Mouse (Mus musculus) cerebellum, adult 2 months (tissue): ENCODE data around the gene Pmepa1. TPM values are rescaled to one million over a fixed set of nuclear protein-coding genes. Genes with fewer than 3 reads are reported as not detected.

Experiments used
- DNase-seq, 2 experiments: peaks; one replicate each; pipeline ENCODE4 v3.0.0; 2021
- H3K27ac ChIP-seq: fragments of 200-500 bp; 2 replicates; pipeline ENCODE4 v1.5.1; 2012; ENCODE audit warnings: low read length, control low read depth, inconsistent platforms; ENCODE audit not compliant: insufficient read depth
- H3K27me3 ChIP-seq: fragments of 200-500 bp; 2 replicates; pipeline ENCODE4 v1.6.1; 2012; ENCODE audit warnings: inconsistent platforms, mild to moderate bottlenecking, low read length, moderate library complexity; ENCODE audit not compliant: control insufficient read depth, insufficient read depth
- H3K4me1 ChIP-seq: fragments of 200-500 bp; 2 replicates; pipeline ENCODE4 v1.6.1; 2011; ENCODE audit warnings: low read length; ENCODE audit not compliant: control insufficient read depth, insufficient read depth
- H3K4me3 ChIP-seq: fragments of 200-500 bp; replicated peaks from 2 replicates; pipeline ENCODE3; 2011; ENCODE audit warnings: mild to moderate bottlenecking, low read depth, low read length, control low read depth; ENCODE audit not compliant: insufficient read depth
- CTCF ChIP-seq: fragments of 200-500 bp; IDR thresholded peaks from 2 replicates; pipeline ENCODE4 v1.5.1; 2011; ENCODE audit warnings: low read depth, mild to moderate bottlenecking, control low read depth, low read length, moderate library complexity, borderline replicate concordance; ENCODE audit not compliant: insufficient read depth
- POLR2A ChIP-seq: fragments of 200-500 bp; IDR thresholded peaks from 2 replicates; pipeline ENCODE4 v1.6.1; 2011; ENCODE audit warnings: low read length, control low read depth, borderline replicate concordance; ENCODE audit not compliant: insufficient read depth
- WGBS: fragments of 180-500 bp; shearing (Covaris S2); methylation state at CpG from one replicate; pipeline ENCODE4 v1.1.7; 2018; 5-methylcytosine and 5-hydroxymethylcytosine counted together
- polyA plus RNA-seq: library from polyadenylated mRNA; depleted of rRNA; stranded (reverse); fragments of >200 nt; gene quantifications from 2 replicates; pipeline ENCODE4 v1.2.3, GENCODE M21; 2012; rRNA removed

The Pmepa1 gene
- 22.0 and 24.1 TPM in 2 replicates for polyA plus RNA-seq

GRCm38 (mm10) chr2:173276409-173276808 is at the start of gene Pmepa1:
TSS of gene Pmepa1 (minus strand) at chr2:173276533.
- Histone ChIP-seq H3K4me1 (no peaks in the 10 kb centered on the region), H3K27me3 (no peaks in the 10 kb centered on the region), H3K27ac (no peak within 1 kb of the TSS), H3K4me3 (peak within 1 kb of the TSS; percentile 68)
- DNase-seq: peak; percentile 76 to 85
- TF ChIP-seq POLR2A (no peak), CTCF (no peak)
- WGBS: 2% methylated on average over 61 of the region's 61 CpGs

- no peak for DNase-seq
- no peak overlapping the region for H3K4me3 ChIP-seq
- no peak overlapping the region for H3K27ac ChIP-seq
- H3K4me1 ChIP-seq: no peaks in the 10 kb centered on the region
- TF ChIP-seq POLR2A (no peak), CTCF (no peak)
- WGBS: 75% methylated on average over 6 of the region's 6 CpGs
- H3K27me3 ChIP-seq: no peaks in the 10 kb centered on the region
These were observed 45.4 kb upstream of the Pmepa1 start for GRCm38 (mm10) chr2:173321754-173322153.

- H3K27ac ChIP-seq: no peak overlapping the region
- TF ChIP-seq CTCF (no peak), POLR2A (no peak)
These were observed 44.9 kb upstream of the Pmepa1 start for GRCm38 (mm10) chr2:173321194-173321593.

GRCm38 (mm10) chr2:173314291-173314690 is 38.0 kb upstream of the Pmepa1 start:
- Histone ChIP-seq H3K27ac (no peak overlapping the region), H3K4me3 (no peak overlapping the region), H3K4me1 (no peaks in the 10 kb centered on the region), H3K27me3 (no peaks in the 10 kb centered on the region)
- 80% methylated on average over 1 of the region's 1 CpGs for WGBS
- no peak for TF ChIP-seq CTCF
- TF ChIP-seq POLR2A: no peak
- DNase-seq: no peak

More at GRCm38 (mm10) chr2:173321194-173321593, 44.9 kb upstream of the Pmepa1 start:
- no peak overlapping the region for H3K4me3 ChIP-seq
- no peaks in the 10 kb centered on the region for H3K4me1 ChIP-seq
- no peak for DNase-seq
- no peaks in the 10 kb centered on the region for H3K27me3 ChIP-seq
- 94% methylated on average over 2 of the region's 2 CpGs for WGBS

- no peak for DNase-seq
- TF ChIP-seq POLR2A (no peak), CTCF (no peak)
- Histone ChIP-seq H3K4me1 (peaks cover 4% of the 10 kb centered on the region; the same call in 1 of the 2 replicates), H3K27ac (no peak overlapping the region), H3K27me3 (no peaks in the 10 kb centered on the region), H3K4me3 (no peak overlapping the region)
- 95% methylated on average over 10 of the region's 10 CpGs for WGBS
These were observed 32.2 kb upstream of the Pmepa1 start for GRCm38 (mm10) chr2:173308486-173308885.

GRCm38 (mm10) chr2:173307984-173308383 is 31.7 kb upstream of the Pmepa1 start:
- TF ChIP-seq POLR2A (no peak), CTCF (no peak)
- DNase-seq: no peak
- WGBS: 15% methylated on average over 4 of the region's 4 CpGs
- Histone ChIP-seq H3K4me3 (no peak overlapping the region), H3K27ac (no peak overlapping the region), H3K4me1 (peaks cover 4% of the 10 kb centered on the region; the same call in 1 of the 2 replicates), H3K27me3 (no peaks in the 10 kb centered on the region)

GRCm38 (mm10) chr2:173307561-173307960 is 31.2 kb upstream of the Pmepa1 start:
- peaks cover 4% of the 10 kb centered on the region; the same call in 1 of the 2 replicates for H3K4me1 ChIP-seq
- H3K27ac ChIP-seq: no peak overlapping the region
- H3K27me3 ChIP-seq: no peaks in the 10 kb centered on the region
- no peak for TF ChIP-seq POLR2A
- TF ChIP-seq CTCF: no peak
- peak; percentile 7 to 14 for DNase-seq
- WGBS: 1% methylated on average over 15 of the region's 18 CpGs
- H3K4me3 ChIP-seq: no peak overlapping the region

- whole genome bisulfite sequencing: 4% methylated on average over 11 of the region's 11 CpGs
- no peak overlapping the region for H3K27ac ChIP-seq
- no peak overlapping the region for H3K4me3 ChIP-seq
- H3K27me3 ChIP-seq: no peaks in the 10 kb centered on the region
- peaks cover 4% of the 10 kb centered on the region; the same call in 1 of the 2 replicates for H3K4me1 ChIP-seq
- DNase-seq: peak; percentile 64 to 69
- TF ChIP-seq CTCF (no peak), POLR2A (no peak)
These were observed 30.6 kb upstream of the Pmepa1 start for GRCm38 (mm10) chr2:173306734-173307525.
